Mouse (Mus musculus) ES-E14 (cell line): ENCODE results near the gene Nlgn3.

ENCODE experiments used
- CHD2 ChIP-seq: IDR thresholded peaks from 2 replicates; pipeline ENCODE4 v1.6.1; 2014; ENCODE audit warnings: mild to moderate bottlenecking, low read depth, low read length, inconsistent platforms
- HCFC1 ChIP-seq: IDR thresholded peaks from 2 replicates; pipeline ENCODE4 v1.6.1; 2012; ENCODE audit warnings: low read length, inconsistent platforms, borderline replicate concordance; ENCODE audit not compliant: insufficient read depth
- ZC3H11A ChIP-seq: IDR thresholded peaks from 2 replicates; pipeline ENCODE4 v1.6.1; 2012; ENCODE audit warnings: low read depth, mild to moderate bottlenecking, inconsistent platforms, low read length, borderline replicate concordance

GRCm38 (mm10) chrX:101370573-101370972 is 71.6 kb downstream of the Nlgn3 start:
- no peak for TF ChIP-seq HCFC1
- no peak for TF ChIP-seq CHD2
- no peak for TF ChIP-seq ZC3H11A
